12 mouse cellular contexts compared by ENCODE assay signal in genomic region chr4:98865386-98866237, GRCm38 (mm10). TPM values are rescaled to one million over a fixed set of nuclear protein-coding genes. Genes with fewer than 3 reads are reported as not detected.
DNase-seq lines count a peak whose midpoint lies in the region; ATAC-seq and TF ChIP-seq lines count a peak whose summit lies in the region.
"Had no signal": no experiment of that assay in that cellular context is flagged by ENCODE, and none has a peak within 500 bp of the region (broad histone marks: within the 10 kb centered on the region; RNA-seq: fewer than 3 reads in every experiment).

No protein-coding gene starts in this region.

- ATAC-seq in limb, embryonic 14.5 days (ENCODE audit: low FRiP score, low read depth), result peak; percentile 84
- ATAC-seq in liver, embryonic 12.5 days, result no peak
- no peak for ATAC-seq in hindbrain, embryonic 11.5 days (ENCODE audit: low FRiP score)

- H3K4me1 ChIP-seq in limb, embryonic 14.5 days (ENCODE audit: control insufficient read depth, insufficient read depth, low read length), result no peaks in the 10 kb centered on the region
- H3K4me1 ChIP-seq in liver, embryonic 12.5 days, result no peaks in the 10 kb centered on the region
- H3K4me1 ChIP-seq in hindbrain, embryonic 11.5 days (replicated peaks; ENCODE audit: control insufficient read depth, insufficient read depth, low read length), result no peaks in the 10 kb centered on the region
- H3K4me1 ChIP-seq: heart, embryonic 12.5 days; stomach, embryonic 15.5 days had no signal

- no peaks in the 10 kb centered on the region for H3K36me3 ChIP-seq in limb, embryonic 14.5 days (ENCODE audit: control insufficient read depth, insufficient read depth, low read length)
- H3K36me3 ChIP-seq in liver, embryonic 12.5 days, result no peaks in the 10 kb centered on the region
- no peaks in the 10 kb centered on the region for H3K36me3 ChIP-seq in hindbrain, embryonic 11.5 days (ENCODE audit: control insufficient read depth, insufficient read depth, low read length)
- H3K36me3 ChIP-seq: heart, embryonic 12.5 days; stomach, embryonic 15.5 days had no signal

- H3K4me3 ChIP-seq in limb, embryonic 14.5 days (replicated peaks; ENCODE audit: low read length), result no peak overlapping the region
- no peak overlapping the region for H3K4me3 ChIP-seq in liver, embryonic 12.5 days
- H3K4me3 ChIP-seq in hindbrain, embryonic 11.5 days (ENCODE audit: low read depth, low read length), result no peak overlapping the region
- H3K4me3 ChIP-seq: heart, embryonic 12.5 days; stomach, embryonic 15.5 days had no signal

- H3K27me3 ChIP-seq in limb, embryonic 14.5 days (ENCODE audit: control insufficient read depth, insufficient read depth, low read length), result no peaks in the 10 kb centered on the region
- H3K27me3 ChIP-seq in liver, embryonic 12.5 days (replicated peaks), result no peaks in the 10 kb centered on the region
- no peaks in the 10 kb centered on the region for H3K27me3 ChIP-seq in hindbrain, embryonic 11.5 days (ENCODE audit: control insufficient read depth, insufficient read depth, low read length)
- H3K27me3 ChIP-seq: heart, embryonic 12.5 days; stomach, embryonic 15.5 days had no signal

- no peak overlapping the region for H3K4me2 ChIP-seq in limb, embryonic 14.5 days (replicated peaks; ENCODE audit: low read depth, low read length, severe bottlenecking)
- H3K4me2 ChIP-seq in liver, embryonic 12.5 days, result no peak overlapping the region
- H3K4me2 ChIP-seq in hindbrain, embryonic 11.5 days (replicated peaks; ENCODE audit: low read depth, low read length), result no peak overlapping the region
- H3K4me2 ChIP-seq: heart, embryonic 12.5 days; stomach, embryonic 15.5 days had no signal

- intact Hi-C loops in gastrocnemius, postnatal 14 days (cut with DNase I; ENCODE audit: low total_unique reads), result no loop called here

- DNase-seq in gastrocnemius, postnatal 14 days, result peak; percentile 13
- no peak for DNase-seq in gastrocnemius, postnatal 25 days
- peak; percentile 98 for DNase-seq in R1 (ENCODE audit: low read depth, low spot score)
- peak; percentile 0 for DNase-seq in layer of hippocampus, adult 9-10 months (ENCODE audit: low spot score)
- DNase-seq in limb, embryonic 14.5 days (ENCODE audit: low spot score), result peak; percentile 87
- DNase-seq in hindbrain, embryonic 11.5 days (ENCODE audit: low spot score), result no peak
- no peak for DNase-seq in lung, postnatal 25 days (ENCODE audit: low spot score)

- WGBS in limb, embryonic 14.5 days, result 51% methylated on average over 14 of the region's 14 CpGs
- 75% methylated on average over 14 of the region's 14 CpGs for WGBS in liver, embryonic 12.5 days (ENCODE audit: insufficient replicate concordance)
- 82% methylated on average over 14 of the region's 14 CpGs for WGBS in hindbrain, embryonic 11.5 days

- no peak for TF ChIP-seq POLR2A in limb, embryonic 14.5 days (IDR thresholded peaks at IDR 0.05; ENCODE audit: borderline replicate concordance, extremely low read depth, insufficient read depth, insufficient read length)

- H3K27ac ChIP-seq in limb, embryonic 14.5 days (replicated peaks; ENCODE audit: low read depth, low read length), result peak overlapping the region; percentile 65
- H3K27ac ChIP-seq in liver, embryonic 12.5 days, result no peak overlapping the region
- H3K27ac ChIP-seq in hindbrain, embryonic 11.5 days (ENCODE audit: low read depth, low read length), result no peak overlapping the region
- H3K27ac ChIP-seq: liver, embryonic 14.5 days; stomach, embryonic 15.5 days had no signal

- H3K9ac ChIP-seq in limb, embryonic 14.5 days (ENCODE audit: low read depth, low read length, severe bottlenecking), result no peak overlapping the region
- no peak overlapping the region for H3K9ac ChIP-seq in liver, embryonic 12.5 days
- H3K9ac ChIP-seq in hindbrain, embryonic 11.5 days (ENCODE audit: low read depth, low read length), result no peak overlapping the region
- H3K9ac ChIP-seq: heart, embryonic 12.5 days; liver, embryonic 14.5 days; stomach, embryonic 15.5 days had no signal

- H3K9me3 ChIP-seq in limb, embryonic 14.5 days (ENCODE audit: control insufficient read depth, low read length), result no peaks in the 10 kb centered on the region
- no peaks in the 10 kb centered on the region for H3K9me3 ChIP-seq in liver, embryonic 12.5 days (replicated peaks)
- no peaks in the 10 kb centered on the region for H3K9me3 ChIP-seq in hindbrain, embryonic 11.5 days (ENCODE audit: control insufficient read depth, low read length)
- H3K9me3 ChIP-seq: stomach, embryonic 15.5 days had no signal

RNA-seq across cellular contexts. Expression of gene I0C0044D17Rik, which starts 42.0 kb away (rescaled TPM):
- not detected for total RNA-seq in gastrocnemius, postnatal 14 days (2021)
- total RNA-seq in gastrocnemius, postnatal 25 days (2021), result not detected
- polyA plus RNA-seq in limb, embryonic 14.5 days (2012; rRNA removed), result not detected in 2 replicates
- polyA plus RNA-seq in limb, embryonic 14.5 days (2014; fragmentation: Nextera tagmentation; extraction: Ambion mirVana), result not detected in 2 replicates
- not detected in 2 replicates for polyA plus RNA-seq in liver, embryonic 12.5 days (2016; fragmentation: Nextera tagmentation; extraction: Ambion mirVana)
- polyA plus RNA-seq in hindbrain, embryonic 11.5 days (2014; fragmentation: Nextera tagmentation; extraction: Ambion mirVana), result not detected in 2 replicates
- total RNA-seq: megakaryocyte, adult 5-6 weeks had no signal
- polyA plus RNA-seq: heart, embryonic 12.5 days; liver, embryonic 14.5 days; stomach, embryonic 15.5 days had no signal

RNA-seq across cellular contexts. Expression of gene Kank4, which starts 48.3 kb away (rescaled TPM):
- total RNA-seq in gastrocnemius, postnatal 14 days (2021), result 1 to 10 TPM; 1.9 to 4.8 TPM
- 1 to 10 TPM; 1.1 to 2.6 TPM for total RNA-seq in gastrocnemius, postnatal 25 days (2021)
- polyA plus RNA-seq in limb, embryonic 14.5 days (2012; rRNA removed), result 11.6 and 12.5 TPM in 2 replicates
- 3.7 and 4.0 TPM in 2 replicates for polyA plus RNA-seq in limb, embryonic 14.5 days (2014; fragmentation: Nextera tagmentation; extraction: Ambion mirVana)
- 0.10 and 0.18 TPM in 2 replicates for polyA plus RNA-seq in liver, embryonic 12.5 days (2016; fragmentation: Nextera tagmentation; extraction: Ambion mirVana)
- 1.4 and 1.7 TPM in 2 replicates for polyA plus RNA-seq in hindbrain, embryonic 11.5 days (2014; fragmentation: Nextera tagmentation; extraction: Ambion mirVana)

RNA-seq across cellular contexts. Expression of gene Usp1, which starts 58.0 kb away (rescaled TPM):
- total RNA-seq in gastrocnemius, postnatal 14 days (2021), result 10 to 100 TPM; 11.7 TPM
- 10 to 100 TPM in 1 of 2 experiments, 1 to 10 TPM in 1; 9.5 to 10.2 TPM for total RNA-seq in gastrocnemius, postnatal 25 days (2021)
- polyA plus RNA-seq in limb, embryonic 14.5 days (2012; rRNA removed), result 64.3 and 94.8 TPM in 2 replicates
- 106 and 109 TPM in 2 replicates for polyA plus RNA-seq in limb, embryonic 14.5 days (2014; fragmentation: Nextera tagmentation; extraction: Ambion mirVana)
- polyA plus RNA-seq in liver, embryonic 12.5 days (2016; fragmentation: Nextera tagmentation; extraction: Ambion mirVana), result 106 and 117 TPM in 2 replicates
- polyA plus RNA-seq in hindbrain, embryonic 11.5 days (2014; fragmentation: Nextera tagmentation; extraction: Ambion mirVana), result 112 and 115 TPM in 2 replicates

Comparison
In these comparisons a context has a peak if more than half of its experiments do, and no peak if none do; other contexts are left out.
1. DNase-seq: peak in gastrocnemius, postnatal 14 days (single experiment), R1 (single experiment), layer of hippocampus, adult 9-10 months (single experiment) and limb, embryonic 14.5 days (single experiment); none in gastrocnemius, postnatal 25 days (single experiment), hindbrain, embryonic 11.5 days (single experiment) and lung, postnatal 25 days (single experiment).